Mouse (Mus musculus) T-helper 2 cell (primary cell): ENCODE measurements around the gene Exph5.

ENCODE experiments used
- in situ Hi-C: fragments of 300-600 bp; cut with MboI, MseI; formaldehyde crosslinking; loops from one replicate; pipeline ENCODE4 v1.15.1; 2025; ENCODE audit warnings: high pct_unique_total_duplicates

Gene Exph5

DNA sequence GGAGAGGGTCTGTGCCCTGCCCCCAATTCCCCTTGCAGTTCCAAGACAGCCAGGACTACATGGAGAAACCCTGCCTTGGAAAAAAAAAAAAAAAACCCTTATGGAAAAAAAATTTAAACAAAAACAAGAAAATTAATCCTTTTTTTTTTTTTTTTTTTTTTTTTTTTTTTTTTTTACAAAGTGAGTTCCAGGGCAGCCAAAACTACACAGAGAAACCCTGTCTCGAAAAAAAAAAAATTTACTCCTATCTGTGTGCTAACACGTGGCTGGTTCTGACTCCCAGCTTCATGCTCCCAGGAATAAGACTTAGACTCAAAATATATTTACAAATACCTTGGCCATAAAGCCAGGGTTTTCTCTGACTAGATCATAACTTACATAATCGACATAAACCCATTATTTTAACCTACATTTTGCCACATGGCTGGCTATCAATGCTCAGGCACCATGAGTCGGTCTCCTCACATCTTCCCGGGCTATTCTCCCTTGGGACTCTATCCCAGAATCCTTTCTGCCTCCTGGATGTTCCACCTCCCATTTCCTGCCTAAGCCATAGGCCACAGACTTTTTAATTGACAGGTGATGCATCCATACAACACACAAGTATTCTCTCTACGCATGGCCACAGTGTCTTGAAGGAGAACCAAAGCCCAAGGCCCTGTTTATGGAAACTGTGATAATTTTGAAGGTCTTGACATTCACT lies 102.7 kb downstream of the Exph5 start:
- in situ Hi-C loops = no loop called here

DNA sequence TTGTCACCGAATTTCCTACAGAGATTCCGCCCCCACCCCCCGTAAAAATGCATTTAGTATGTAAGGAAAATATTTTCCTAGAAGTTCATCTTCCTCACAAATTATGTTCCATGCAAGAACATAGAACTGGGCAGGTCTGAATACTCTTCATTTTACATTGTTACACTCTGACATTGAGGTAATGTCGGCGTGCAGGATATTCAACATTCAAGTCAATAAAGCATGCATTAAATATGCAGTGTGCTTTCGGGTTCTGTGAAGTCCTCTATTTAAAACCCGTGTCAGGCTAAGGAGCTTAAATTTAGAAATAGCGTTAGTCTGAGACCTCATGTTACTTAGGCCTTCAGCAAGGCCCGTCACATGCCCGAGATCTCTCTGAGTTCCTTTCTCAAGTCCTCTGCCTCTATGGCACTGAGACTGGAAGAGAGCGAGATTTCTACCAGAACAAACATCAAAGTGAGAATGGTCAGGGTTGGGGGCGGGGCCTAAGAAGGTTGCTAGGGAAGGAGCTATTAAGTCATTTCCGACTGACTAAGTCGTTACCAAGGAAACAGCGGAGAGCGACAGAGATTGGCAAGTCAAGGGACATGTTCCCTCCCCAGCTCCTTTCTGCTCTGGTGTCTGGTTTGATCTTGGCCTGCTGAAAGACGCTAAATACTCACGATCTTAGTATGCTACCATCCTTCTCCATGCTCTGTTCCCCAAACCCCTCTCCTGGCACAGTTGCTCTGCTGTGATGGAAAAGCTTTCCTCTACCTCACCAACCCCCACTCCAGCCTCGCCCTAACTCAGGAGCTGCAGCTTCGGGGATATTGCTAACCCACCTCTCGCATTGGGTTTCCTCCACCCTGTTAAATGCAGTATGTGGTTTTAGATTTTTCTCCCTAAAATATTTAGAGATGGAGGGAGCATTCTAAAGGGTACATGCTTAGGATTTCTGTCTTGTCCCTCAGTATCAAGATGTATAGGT lies 103.6 kb downstream of the Exph5 start:
- in situ Hi-C loops = no loop called here

DNA sequence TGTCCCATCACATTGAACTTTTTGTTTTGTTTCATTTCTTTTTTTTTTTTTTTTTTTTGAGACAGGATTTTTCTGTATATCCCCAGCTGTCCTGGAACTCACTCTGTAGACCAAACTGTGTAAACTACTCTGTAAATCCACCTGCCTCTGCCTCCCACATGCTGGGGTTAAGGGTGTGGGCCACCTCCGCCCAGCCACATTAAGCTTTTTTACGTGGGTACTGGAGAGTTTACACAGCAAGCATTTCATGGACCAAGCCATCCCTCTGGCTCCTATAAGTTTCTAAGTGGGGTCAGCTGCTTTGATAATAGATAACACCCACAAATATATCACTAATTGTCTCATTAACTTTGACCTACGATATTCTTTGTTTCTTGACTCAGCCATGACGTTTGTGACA lies 107.1 kb downstream of the Exph5 start:
- in situ Hi-C loops = no loop called here

DNA sequence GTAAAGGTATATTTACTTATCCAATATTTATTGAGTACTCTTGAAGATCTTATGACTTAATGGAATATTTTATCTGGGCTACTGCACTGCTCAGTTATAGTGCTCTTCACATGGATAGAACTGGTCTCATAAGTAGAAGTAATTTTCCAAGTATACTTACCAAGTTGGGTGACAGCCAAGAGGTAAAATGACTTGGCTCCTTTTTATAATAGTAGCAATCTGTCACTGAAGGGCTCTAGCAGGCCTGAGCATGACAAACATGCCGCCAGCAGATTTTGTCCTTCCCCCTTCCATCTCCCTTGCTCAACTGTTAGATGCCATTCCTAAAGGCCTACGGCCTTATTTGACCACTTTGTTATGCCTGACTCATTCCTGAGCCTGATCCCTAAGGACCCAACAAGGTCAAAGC lies 107.5 kb downstream of the Exph5 start:
- in situ Hi-C loops = no loop called here

DNA sequence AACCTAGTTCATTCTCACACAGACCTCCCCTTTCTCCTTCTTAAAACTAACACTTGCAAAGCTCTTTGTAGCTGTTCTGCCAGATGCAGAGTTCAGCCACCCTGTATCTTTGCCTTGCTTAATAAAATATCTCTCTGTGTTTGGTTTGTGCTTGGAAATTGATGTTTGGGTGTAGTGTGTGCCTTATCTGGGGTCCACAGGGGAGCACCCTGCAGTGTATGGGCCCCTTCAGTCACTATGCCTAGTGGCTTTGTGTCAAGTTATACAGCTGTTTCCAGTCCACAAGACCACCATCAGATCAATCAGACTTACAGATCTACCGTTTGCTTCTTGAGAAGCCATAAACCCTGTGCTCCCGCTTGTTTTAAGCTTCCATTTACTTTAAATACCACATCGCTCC lies 108.0 kb downstream of the Exph5 start:
- in situ Hi-C loops = no loop called here

DNA sequence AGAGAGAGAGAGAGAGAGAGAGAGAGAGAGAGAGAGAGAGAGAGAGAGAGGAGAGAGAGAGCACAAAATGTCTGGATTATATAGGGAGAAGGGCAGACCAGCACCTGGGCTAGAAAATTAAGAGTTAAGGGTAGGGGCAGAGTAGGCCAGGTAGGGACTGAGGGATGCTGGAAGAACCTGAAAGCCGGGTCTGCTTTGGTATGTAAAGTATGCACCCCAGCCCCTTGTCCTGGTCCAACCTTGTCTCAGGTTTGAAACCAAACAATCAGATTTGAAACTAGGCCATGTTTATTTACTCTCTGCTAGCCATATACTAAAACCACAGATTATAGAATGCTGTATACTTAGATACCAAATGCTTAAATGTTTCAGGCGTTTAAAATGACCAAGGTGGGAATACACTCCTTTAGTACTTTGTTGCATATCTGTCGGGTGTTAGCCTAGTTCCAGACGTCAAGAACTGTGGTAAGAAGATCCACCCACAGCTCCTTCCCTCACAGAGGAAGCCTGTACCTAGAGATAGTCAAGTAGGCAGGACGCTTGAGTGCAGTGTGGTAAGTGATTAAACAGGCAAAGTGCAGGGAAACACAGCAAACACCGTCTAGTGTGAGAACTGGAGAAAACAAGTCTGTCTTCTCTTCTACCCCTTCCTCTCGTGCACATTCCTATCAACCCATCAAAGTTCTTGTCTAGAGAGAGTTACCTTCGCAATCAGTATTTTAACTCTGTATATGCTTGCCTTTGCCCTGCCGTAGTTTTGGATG lies 120.8 kb downstream of the Exph5 start:
- in situ Hi-C loops = loop anchor here (10.0 kb wide), 1 partner anchor 1782 kb away; the partner anchor contains the start of gene Fbxo22

DNA sequence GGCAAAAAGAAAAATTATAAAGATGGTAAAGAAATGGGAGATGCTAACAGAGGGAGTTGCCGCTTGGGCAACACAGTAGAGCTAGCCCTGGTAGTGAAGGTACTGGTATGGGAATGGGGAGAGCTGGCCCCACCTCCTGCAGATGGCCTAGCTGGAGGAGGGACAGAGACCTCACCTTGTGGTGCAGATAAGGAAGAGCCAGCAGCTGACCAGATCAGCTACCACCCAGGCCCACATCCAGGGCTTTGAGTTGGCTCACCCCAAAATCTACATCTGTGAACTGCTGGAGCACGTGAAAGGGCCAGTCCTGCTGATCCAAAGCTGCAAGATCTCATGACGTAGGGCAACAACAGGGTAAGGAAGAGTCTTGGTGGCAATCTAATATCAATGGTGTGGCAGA lies 125.3 kb downstream of the Exph5 start:
- in situ Hi-C loops = loop anchor here (10.0 kb wide), 1 partner anchor 1778 kb away; the partner anchor contains the start of gene Fbxo22
